In the genomic region with DNA sequence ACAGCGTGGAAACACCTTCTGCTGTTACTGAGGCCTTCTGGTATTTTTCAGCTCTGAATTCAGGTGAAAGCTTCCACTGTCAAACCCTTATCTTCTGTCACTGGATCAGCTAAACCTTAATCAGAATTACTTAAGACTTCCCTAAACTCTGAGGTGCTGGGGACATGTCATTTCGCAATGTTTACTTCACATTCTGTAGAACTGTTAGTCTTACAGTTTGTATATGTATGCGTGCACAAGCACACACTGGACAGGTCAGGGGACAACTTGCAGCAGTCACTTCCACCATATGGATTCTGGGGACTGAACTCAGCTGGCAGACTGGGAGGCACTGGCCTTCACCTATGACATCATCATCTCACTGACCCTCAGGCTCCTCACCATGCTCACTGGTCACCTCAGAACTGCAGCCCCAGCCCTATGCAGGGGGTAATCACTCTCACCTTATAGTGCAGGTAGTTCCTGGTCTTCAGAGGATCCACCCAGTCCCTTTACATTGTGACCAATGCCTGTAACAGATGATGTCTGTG, we compare ENCODE assay signal across 14 mouse cellular contexts.
"Had no signal": no experiment of that assay in that cellular context is flagged by ENCODE, and none has a peak within 500 bp of the region (broad histone marks: within the 10 kb centered on the region; RNA-seq: fewer than 3 reads in every experiment).

No protein-coding gene starts in this region.

- H3K9me3 ChIP-seq: limb, embryonic 13.5 days; midbrain, embryonic 13.5 days; stomach, embryonic 15.5 days had no signal

- H3K4me3 ChIP-seq: limb, embryonic 13.5 days; midbrain, embryonic 13.5 days; stomach, embryonic 15.5 days had no signal

- H3K27ac ChIP-seq: kidney, postnatal 0 days; limb, embryonic 13.5 days; midbrain, embryonic 13.5 days; stomach, embryonic 15.5 days had no signal

- H3K36me3 ChIP-seq: limb, embryonic 13.5 days; midbrain, embryonic 13.5 days; stomach, embryonic 15.5 days had no signal

- H3K9ac ChIP-seq: limb, embryonic 13.5 days; midbrain, embryonic 13.5 days; stomach, embryonic 15.5 days had no signal

- DNase-seq: kidney, adult 11 months; kidney, adult 9 months; kidney, postnatal 36 days; layer of hippocampus, adult 9-11 months; layer of hippocampus, postnatal 36 days; left cerebral cortex, postnatal 4 days; lung, postnatal 14 days; right cerebral cortex, postnatal 14 days; thymus, adult 2 months; thymus, postnatal 25 days had no signal

- ATAC-seq: midbrain, embryonic 13.5 days had no signal

- H3K4me1 ChIP-seq: stomach, embryonic 15.5 days had no signal

- H3K4me2 ChIP-seq: limb, embryonic 13.5 days; midbrain, embryonic 13.5 days; stomach, embryonic 15.5 days had no signal

- H3K27me3 ChIP-seq: limb, embryonic 13.5 days; midbrain, embryonic 13.5 days; stomach, embryonic 15.5 days had no signal
